Mouse (Mus musculus) MN1 (cell line): ENCODE results near the gene Gm28897.
"Not testable (repeated sequence)": the region's sequence is repeated elsewhere in the genome, so short reads cannot be mapped to it uniquely, and the experiment has no call there.

ENCODE experiments used
- DNase-seq: peaks from one replicate; pipeline ENCODE4 v3.0.0-alpha.2; 2016; ENCODE audit warnings: low spot score

Gene Gm28897

DNA sequence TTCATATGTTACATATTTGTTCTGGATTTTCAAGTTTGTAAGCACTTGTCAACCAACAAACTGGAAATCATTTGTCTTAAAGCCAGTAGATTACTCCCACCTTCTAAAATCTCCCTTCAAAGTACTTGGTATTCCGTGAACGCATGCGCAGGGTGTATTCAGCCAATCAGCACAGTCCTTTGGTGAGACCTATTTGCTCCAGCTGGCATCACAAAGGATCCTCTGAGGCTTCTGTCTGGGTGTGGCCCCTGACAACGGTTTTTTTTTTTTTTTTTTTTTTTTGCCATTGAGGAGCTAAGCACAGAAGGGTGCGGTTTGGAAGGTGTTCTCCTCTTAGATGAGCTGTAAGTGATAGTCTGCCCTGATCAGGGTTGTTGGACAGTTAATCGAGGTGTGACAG is at the start of gene Gm28897:
Gm28897 (plus strand) TSS at position 301 of the 400 bp plus-strand sequence.
- DNase-seq = not testable (repeated sequence)
